Mouse (Mus musculus) lung, adult 2 months (tissue): Measurements from ENCODE around the gene Zfp1.
A peak's percentile ranks its signal among the peaks of the same experiment; 100 is the strongest.

Experiments
- CTCF ChIP-seq: fragments of 200-500 bp; IDR thresholded peaks from 2 replicates; pipeline ENCODE4 v1.5.1; 2011; ENCODE audit warnings: mild to moderate bottlenecking, low read length, control low read depth; ENCODE audit not compliant: insufficient read depth
- POLR2A ChIP-seq: fragments of 200-500 bp; IDR thresholded peaks from 2 replicates; pipeline ENCODE4 v1.6.1; 2011; ENCODE audit warnings: low read depth, mild to moderate bottlenecking, control low read depth, low read length, borderline replicate concordance; ENCODE audit errors: extremely low read depth

DNA sequence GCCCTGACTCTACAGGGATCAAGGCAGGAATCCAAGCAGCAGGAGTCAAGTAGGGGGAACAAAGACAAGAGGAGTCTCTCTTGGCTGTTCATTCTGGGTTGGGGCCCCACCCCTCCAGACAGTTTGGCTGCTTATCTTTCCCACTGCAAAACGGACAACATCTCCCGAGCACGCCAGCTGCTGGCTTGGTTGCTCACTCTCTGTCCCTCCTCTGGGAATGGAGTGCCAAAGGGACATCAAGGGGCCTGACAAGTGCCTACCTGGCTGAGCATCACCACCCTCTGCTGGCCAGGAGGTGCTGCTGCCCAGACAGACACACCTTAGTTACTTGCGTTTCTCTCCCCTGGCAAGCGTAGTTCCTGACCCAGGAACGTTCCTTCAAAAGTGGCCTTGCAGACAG, 74.7 kb downstream of the Zfp1 start:
- TF ChIP-seq POLR2A (no peak), CTCF (peak; percentile 61)
